Mouse (Mus musculus): ENCODE measurements at regions not wholly inside any gene's neighbourhood (a gene's known extent, or its start where the extent isn't known, plus 50 kb on each side); places are given as distances from the start of the nearest gene placed in this dataset.
A peak's percentile ranks its signal among the peaks of the same experiment; 100 is the strongest.

DNA sequence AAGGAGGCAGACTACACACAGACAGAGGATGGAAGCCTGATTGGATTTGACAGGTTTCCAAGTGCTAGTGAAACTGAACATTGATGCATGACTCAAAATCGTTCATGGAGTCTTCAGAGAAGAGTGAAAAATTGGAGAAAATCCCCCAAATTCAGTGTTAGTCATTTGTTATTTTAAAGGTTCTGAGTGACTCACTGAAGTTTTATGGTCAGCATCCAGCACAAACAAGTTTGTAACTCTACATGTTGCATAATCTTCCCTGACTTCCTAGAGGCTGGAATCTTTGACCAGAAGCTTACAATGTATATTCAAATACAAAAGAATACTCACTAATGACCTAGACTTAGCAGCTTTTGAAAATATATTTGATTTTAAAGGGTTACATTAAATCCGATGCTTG is 224.3 kb upstream of the Pot1a start:
- no peaks in the 10 kb centered on the region for H3K27me3 ChIP-seq (ENCODE audit: insufficient read depth, poor library complexity, severe bottlenecking)
- DNase-seq (ENCODE audit: low spot score), result no peak
- H3K36me3 ChIP-seq, result no peaks in the 10 kb centered on the region
- no peaks in the 10 kb centered on the region for H3K4me1 ChIP-seq (replicated peaks)
- no peak overlapping the region for H3K4me3 ChIP-seq
- H3K27ac ChIP-seq, result no peak overlapping the region
- 70% methylated on average over 2 of the region's 2 CpGs for WGBS
- no peaks in the 10 kb centered on the region for H3K9me3 ChIP-seq

DNA sequence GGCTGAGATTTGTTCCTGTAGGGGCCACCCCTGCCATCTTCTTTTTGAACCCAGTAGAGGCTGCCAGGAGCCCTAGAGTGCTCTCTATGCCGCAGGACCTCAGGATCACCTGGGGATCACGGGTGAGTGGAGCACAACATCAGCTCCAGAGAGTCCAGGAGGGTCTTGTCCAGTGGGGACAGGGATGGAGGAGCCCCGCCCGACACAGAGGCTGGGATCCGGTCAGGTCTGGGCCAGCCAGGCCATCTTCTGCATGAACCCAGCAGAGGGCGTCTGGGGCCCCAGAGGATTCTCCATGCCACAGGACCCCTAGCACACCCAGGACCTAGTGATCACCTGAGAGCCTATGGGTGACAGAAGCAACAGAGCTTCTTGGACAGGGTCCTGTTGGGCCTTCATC is 206.3 kb upstream of the Pot1a start:
- no peak overlapping the region for H3K27ac ChIP-seq
- no peaks in the 10 kb centered on the region for H3K27me3 ChIP-seq (ENCODE audit: insufficient read depth, poor library complexity, severe bottlenecking)
- H3K4me1 ChIP-seq (replicated peaks), result no peaks in the 10 kb centered on the region
- 0 out of 2 replicates have a peak, but pooled peaks cover 3% of the 10 kb centered on the region for H3K9me3 ChIP-seq
- H3K4me3 ChIP-seq, result no peak overlapping the region
- no peaks in the 10 kb centered on the region for H3K36me3 ChIP-seq
- 89% methylated on average over 6 of the region's 6 CpGs for WGBS
- DNase-seq (ENCODE audit: low spot score), result no peak

DNA sequence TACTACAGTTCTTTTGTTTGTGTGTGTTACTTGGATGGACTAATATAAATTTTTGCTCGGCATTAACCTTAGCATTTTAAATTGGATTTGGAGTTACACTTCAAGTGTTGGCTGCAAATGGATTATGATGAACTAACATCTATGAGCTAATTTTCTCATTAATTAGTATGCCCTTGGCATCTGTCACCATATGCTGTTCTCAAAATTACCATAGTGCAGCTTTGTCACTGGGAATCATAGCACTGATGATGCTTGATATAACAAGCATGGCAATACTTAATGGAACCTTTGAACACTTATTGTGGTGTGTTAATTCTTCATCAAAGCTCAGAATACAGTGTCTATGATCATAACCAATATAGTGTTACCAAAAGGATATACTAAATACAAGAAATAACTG is 185.0 kb upstream of the Pot1a start:
- no peaks in the 10 kb centered on the region for H3K9me3 ChIP-seq
- WGBS, result 89% methylated on average over 1 of the region's 1 CpGs
- DNase-seq (ENCODE audit: low spot score), result no peak

DNA sequence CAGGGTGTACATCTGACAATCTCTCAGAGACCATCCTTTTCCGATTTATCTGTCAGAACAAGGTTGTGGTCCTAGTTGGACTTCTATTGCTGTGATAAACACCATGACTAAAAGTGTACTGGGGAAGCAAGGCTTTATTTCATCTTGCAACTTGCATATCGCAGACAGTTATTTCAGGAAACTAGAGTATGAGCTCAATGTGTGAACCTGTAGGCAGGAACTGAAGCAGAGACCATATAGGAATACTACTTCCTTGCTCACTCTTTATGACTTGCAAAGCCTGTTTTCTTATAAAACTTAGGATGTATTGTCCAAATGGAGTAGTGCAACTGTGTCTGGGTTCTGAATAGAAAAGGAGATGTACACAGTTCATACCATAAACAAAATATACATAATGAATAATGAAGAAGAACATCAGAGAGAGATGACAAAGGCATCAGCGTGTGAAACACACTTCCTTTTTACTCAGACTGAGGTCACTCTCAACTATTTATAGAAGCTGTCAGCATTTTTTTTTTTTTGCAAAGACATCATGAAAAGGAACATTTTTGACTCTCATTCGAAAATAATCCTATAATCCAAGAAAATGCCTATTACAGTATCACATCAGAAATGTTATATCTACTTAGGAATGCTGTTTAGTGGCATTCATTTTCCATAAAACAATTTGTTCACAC is 169.3 kb upstream of the Pot1a start:
- Histone ChIP-seq H3K4me1 (replicated peaks) (no peaks in the 10 kb centered on the region), H3K9me3 (no peaks in the 10 kb centered on the region), H3K27ac (no peak overlapping the region), H3K27me3 (ENCODE audit: insufficient read depth, poor library complexity, severe bottlenecking) (no peaks in the 10 kb centered on the region), H3K4me3 (no peak overlapping the region), H3K36me3 (no peaks in the 10 kb centered on the region)
- WGBS, result 81% methylated on average over 4 of the region's 4 CpGs
- no peak for DNase-seq (ENCODE audit: low spot score)

More for the DNA sequence above, 185.0 kb upstream of the Pot1a start:
- H3K27me3 ChIP-seq (ENCODE audit: insufficient read depth, poor library complexity, severe bottlenecking), result no peaks in the 10 kb centered on the region
- no peaks in the 10 kb centered on the region for H3K4me1 ChIP-seq (replicated peaks)
- no peaks in the 10 kb centered on the region for H3K36me3 ChIP-seq
- no peak overlapping the region for H3K4me3 ChIP-seq
- H3K27ac ChIP-seq, result no peak overlapping the region

DNA sequence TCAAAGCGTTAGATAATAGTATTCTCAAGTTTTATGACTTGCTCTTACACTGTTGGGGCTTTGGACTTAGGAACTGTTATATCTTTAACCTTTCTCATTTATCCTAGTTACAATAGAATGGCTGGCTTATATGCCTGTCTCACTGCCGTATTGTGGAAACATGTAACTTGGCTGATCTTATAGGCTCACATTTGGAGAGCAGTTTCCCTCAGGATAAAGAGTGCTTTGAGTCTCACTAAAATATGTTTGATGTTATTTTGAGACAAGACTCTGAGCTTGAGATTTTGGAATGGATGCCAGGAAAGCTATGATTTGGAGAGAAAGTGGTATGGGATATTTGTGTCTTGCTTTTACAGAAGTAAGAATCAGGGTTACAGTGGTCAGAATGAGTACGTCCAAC is 156.4 kb upstream of the Pot1a start:
- H3K27ac ChIP-seq, result no peak overlapping the region
- no peaks in the 10 kb centered on the region for H3K36me3 ChIP-seq
- DNase-seq (ENCODE audit: low spot score), result no peak
- H3K27me3 ChIP-seq (ENCODE audit: insufficient read depth, poor library complexity, severe bottlenecking), result no peaks in the 10 kb centered on the region
- WGBS, result 85% methylated on average over 3 of the region's 3 CpGs
- no peak overlapping the region for H3K4me3 ChIP-seq
- no peaks in the 10 kb centered on the region for H3K4me1 ChIP-seq (replicated peaks)
- H3K9me3 ChIP-seq, result no peaks in the 10 kb centered on the region

DNA sequence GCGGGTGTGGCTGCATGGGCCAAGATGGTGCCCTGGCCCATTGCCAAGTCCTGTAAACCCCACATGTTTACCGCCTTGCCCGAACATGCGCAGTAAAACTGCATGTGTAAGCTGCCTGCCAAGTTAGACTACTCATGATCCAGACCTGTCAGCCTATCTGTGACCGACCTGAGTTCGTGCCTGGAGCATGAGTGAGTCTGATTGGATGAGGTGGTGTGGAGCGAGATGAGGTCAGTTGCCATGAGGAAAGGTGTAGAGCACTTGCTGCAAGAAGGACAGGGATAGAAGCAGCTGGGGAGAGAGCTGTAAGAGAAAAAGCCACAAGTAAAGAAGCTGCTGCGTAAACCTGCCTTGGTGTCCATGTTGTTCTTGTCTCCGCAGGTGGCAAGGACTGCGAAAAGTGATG is 122.1 kb upstream of the Pot1a start:
- no peak overlapping the region for H3K4me3 ChIP-seq
- no peak overlapping the region for H3K27ac ChIP-seq
- H3K27me3 ChIP-seq (ENCODE audit: insufficient read depth, poor library complexity, severe bottlenecking), result no peaks in the 10 kb centered on the region
- H3K4me1 ChIP-seq (replicated peaks), result no peaks in the 10 kb centered on the region
- no peaks in the 10 kb centered on the region for H3K9me3 ChIP-seq
- DNase-seq (ENCODE audit: low spot score), result no peak
- H3K36me3 ChIP-seq, result no peaks in the 10 kb centered on the region
- 92% methylated on average over 10 of the region's 10 CpGs for WGBS

DNA sequence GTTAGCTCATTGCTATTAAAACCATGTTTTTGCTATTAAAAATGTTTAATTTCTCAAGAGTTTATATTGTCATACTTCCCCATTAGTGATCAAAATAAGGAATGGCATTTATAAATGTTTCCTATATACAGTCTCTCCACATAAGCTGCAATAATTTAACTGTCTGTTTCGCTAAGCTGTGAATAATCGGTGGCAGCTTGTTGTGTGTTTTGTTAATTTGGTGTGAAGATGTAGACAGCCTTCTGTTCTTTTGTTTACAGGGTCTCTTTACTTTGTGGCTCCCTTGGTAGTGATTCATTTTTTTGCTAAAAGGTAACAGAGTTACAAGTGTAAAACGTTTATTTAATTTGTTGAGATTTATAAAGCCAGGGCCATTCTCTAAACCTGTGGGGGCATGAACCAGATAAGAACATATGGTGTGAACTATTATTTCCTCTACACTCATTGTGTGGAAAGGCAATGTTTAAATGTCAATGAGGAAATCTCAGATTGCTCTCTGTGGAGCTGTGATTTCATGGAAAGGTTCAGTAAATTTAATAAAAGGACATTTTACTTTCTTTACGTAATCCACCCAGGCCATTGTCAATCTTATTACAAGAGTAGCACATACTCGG is 108.9 kb upstream of the Pot1a start:
- no peak for DNase-seq (ENCODE audit: low spot score)
- H3K4me3 ChIP-seq, result no peak overlapping the region
- WGBS, result 74% methylated on average over 5 of the region's 5 CpGs
- no peaks in the 10 kb centered on the region for H3K36me3 ChIP-seq
- H3K9me3 ChIP-seq, result no peaks in the 10 kb centered on the region
- H3K27me3 ChIP-seq (ENCODE audit: insufficient read depth, poor library complexity, severe bottlenecking), result no peaks in the 10 kb centered on the region
- H3K4me1 ChIP-seq (replicated peaks), result no peaks in the 10 kb centered on the region
- H3K27ac ChIP-seq, result no peak overlapping the region

DNA sequence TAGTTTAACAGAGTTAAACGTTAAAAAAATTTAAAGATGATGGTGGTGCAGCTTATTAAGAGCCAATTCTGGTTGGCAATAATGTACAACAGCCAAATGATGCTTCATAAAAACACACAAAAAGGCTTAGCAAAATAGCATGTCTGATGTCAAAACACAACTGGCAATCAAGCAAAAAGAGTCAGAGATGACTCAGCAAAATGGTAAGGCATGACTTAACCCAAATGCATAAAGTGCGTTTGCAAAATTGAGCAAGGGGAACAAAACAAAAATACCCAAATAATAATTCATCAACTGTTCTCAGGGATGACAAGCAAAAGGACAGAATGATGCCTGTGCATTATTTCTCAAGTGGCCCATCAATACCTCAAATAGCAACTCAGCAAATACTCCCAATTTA is 105.1 kb upstream of the Pot1a start:
- Histone ChIP-seq H3K4me1 (replicated peaks) (no peaks in the 10 kb centered on the region), H3K4me3 (no peak overlapping the region), H3K27ac (no peak overlapping the region), H3K27me3 (ENCODE audit: insufficient read depth, poor library complexity, severe bottlenecking) (no peaks in the 10 kb centered on the region), H3K9me3 (no peaks in the 10 kb centered on the region), H3K36me3 (no peaks in the 10 kb centered on the region)
- WGBS, result 92% methylated on average over 2 of the region's 2 CpGs
- DNase-seq (ENCODE audit: low spot score), result no peak

DNA sequence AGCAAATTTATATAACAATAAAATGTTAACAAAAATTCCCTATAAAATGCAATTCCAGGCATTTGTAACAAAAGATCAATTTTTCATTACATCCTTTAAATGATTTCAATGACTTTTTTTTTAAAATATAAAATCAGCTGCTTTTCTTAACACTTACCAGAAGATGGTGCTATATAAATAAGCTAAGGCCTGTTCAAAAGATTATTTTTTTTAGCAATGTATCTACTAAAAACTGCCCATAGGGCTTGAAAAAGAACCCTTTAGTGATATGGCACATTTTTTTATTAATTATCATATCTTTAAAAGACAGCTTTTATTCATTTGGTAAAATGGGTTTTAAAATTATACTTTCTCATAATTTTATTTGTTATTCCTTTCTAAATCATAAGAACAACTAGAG is 90.9 kb upstream of the Pot1a start:
- Histone ChIP-seq H3K9me3 (no peaks in the 10 kb centered on the region), H3K4me3 (no peak overlapping the region), H3K36me3 (no peaks in the 10 kb centered on the region), H3K4me1 (replicated peaks) (no peaks in the 10 kb centered on the region), H3K27me3 (ENCODE audit: insufficient read depth, poor library complexity, severe bottlenecking) (no peaks in the 10 kb centered on the region), H3K27ac (no peak overlapping the region)
- DNase-seq (ENCODE audit: low spot score), result no peak

DNA sequence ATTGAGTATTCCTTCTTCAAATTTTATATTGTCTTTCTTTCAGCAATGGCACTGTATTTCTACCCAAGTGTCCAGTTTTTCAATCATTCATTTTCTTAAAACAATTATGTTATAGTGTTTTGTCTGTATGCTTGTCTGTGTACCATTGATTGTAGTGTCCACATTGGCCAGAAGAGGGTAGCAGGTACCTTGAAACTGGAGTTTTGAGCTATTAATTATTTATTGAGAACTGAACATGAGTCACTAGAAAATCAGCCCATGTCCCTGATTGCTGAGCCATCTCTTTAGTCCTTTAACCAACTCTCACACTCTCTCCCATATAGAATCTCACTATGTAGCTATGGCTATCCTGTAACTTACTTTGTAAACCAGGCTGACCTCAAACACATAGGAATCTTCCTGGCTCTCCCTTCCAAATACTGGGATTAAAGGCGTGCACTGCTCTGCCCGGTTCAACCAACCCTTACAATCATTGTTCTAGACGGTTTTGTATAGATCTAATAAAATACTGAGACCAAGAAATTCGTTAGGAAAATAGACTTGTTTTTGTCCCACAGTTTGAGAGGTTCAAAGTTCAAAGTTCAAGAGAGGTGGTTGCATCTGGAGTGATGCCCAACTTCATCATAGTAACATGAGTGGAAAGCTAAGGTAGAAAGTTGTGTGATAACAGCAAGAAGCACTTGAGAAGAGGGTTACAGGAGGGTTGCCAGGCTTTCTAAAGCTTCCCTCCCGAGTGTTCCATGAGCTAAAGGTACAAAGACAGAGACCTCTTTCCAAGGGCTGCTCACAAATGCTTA is 85.6 kb upstream of the Pot1a start:
- H3K27me3 ChIP-seq (ENCODE audit: insufficient read depth, poor library complexity, severe bottlenecking), result no peaks in the 10 kb centered on the region
- no peak overlapping the region for H3K27ac ChIP-seq
- no peaks in the 10 kb centered on the region for H3K36me3 ChIP-seq
- 65% methylated on average over 5 of the region's 5 CpGs for WGBS
- no peaks in the 10 kb centered on the region for H3K9me3 ChIP-seq
- H3K4me1 ChIP-seq (replicated peaks), result no peaks in the 10 kb centered on the region
- peak; percentile 2 for DNase-seq (ENCODE audit: low spot score)
- no peak overlapping the region for H3K4me3 ChIP-seq

DNA sequence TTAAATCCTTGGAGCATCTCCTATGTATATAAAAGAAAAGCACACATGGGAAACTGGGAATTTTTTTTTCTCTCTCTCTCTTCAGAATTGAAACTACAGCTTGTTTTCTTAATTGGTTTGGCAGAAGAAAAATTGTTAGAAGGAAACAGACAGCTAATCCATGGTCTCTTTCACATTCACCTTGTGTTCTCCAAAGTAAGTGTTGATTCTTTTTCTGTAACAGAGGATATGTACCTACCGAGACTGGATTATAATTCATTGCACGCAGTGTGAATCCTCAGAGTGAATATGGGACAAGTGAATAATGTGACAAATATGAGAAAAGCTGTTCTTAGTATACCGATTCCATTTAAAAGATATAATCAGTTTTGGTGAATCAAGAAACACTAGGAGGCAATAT is 58.9 kb upstream of the Pot1a start:
- Histone ChIP-seq H3K4me1 (replicated peaks) (no peaks in the 10 kb centered on the region), H3K36me3 (no peaks in the 10 kb centered on the region), H3K4me3 (no peak overlapping the region), H3K27ac (no peak overlapping the region), H3K27me3 (ENCODE audit: insufficient read depth, poor library complexity, severe bottlenecking) (no peaks in the 10 kb centered on the region), H3K9me3 (no peaks in the 10 kb centered on the region)
- DNase-seq (ENCODE audit: low spot score), result no peak
- 92% methylated on average over 3 of the region's 3 CpGs for WGBS
